Mouse (Mus musculus) thymus, adult 2 months (tissue): ENCODE data around the gene Casp7.

Experiments
- CTCF ChIP-seq: fragments of 200-500 bp; IDR thresholded peaks from 2 replicates; pipeline ENCODE4 v1.5.1; 2012; ENCODE audit warnings: mild to moderate bottlenecking, control low read depth, low read length, moderate library complexity, borderline replicate concordance; ENCODE audit not compliant: control insufficient read depth, poor library complexity, insufficient read depth; ENCODE audit errors: extremely low read depth
- POLR2A ChIP-seq: fragments of 200-500 bp; IDR thresholded peaks from 2 replicates; pipeline ENCODE4 v1.6.1; 2012; ENCODE audit warnings: mild to moderate bottlenecking, low read length, control low read depth, moderate library complexity; ENCODE audit not compliant: control insufficient read depth, poor library complexity, insufficient read depth; ENCODE audit errors: extremely low read depth

GRCm38 (mm10) chr19:56374011-56374410 is 22.9 kb upstream of the Casp7 start:
- TF ChIP-seq POLR2A = no peak
- no peak for TF ChIP-seq CTCF
